Mouse (Mus musculus): ENCODE data around the gene Chchd2. TPM values are rescaled to one million over a fixed set of nuclear protein-coding genes. Genes with fewer than 3 reads are reported as not detected.
"Not testable (repeated sequence)": the region's sequence is repeated elsewhere in the genome, so short reads cannot be mapped to it uniquely, and the experiment has no call there.

Chchd2 gene
- polyA plus RNA-seq (2016; fragmentation: Nextera tagmentation; extraction: Ambion mirVana): 862 and 908 TPM in 2 replicates

DNA sequence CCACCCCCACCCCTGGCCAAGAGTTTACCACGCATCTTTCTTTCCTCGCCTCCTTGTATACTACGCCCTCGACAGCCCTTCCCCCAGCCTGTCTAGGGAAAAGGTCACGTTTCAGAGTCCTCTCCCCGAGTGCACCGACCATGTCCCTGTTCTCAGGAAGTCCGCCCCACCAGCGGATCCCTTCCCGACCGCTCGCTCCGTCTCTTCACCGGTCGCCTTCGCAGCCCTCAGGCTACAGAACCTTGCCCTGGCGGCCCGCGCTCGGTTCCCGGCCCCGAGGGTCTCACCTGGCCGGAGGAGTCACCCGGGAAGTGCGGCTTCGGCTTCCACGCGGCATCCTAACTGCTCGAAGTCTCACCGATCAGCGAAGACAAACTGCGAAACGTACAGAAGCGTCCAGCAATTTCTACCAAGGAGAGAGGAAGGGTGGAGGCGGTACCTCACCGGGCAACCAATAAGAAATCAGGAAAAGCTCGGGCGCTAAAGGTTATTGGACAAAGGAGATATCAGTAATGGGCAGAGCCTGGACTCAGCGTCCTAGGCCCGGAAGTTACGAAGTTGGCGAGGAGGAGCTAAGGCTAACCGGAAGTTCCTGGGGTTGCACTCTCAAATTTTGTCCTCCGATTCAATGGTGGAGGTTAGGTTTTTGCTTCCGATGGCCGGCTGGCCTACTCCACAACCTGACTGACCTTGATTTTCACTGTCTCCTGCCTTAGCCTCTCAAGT, at the start of gene Chchd2:
Chchd2 (minus strand) TSS at position 560 of the 726 bp plus-strand sequence.
- Histone ChIP-seq H3K36me3 (peaks cover 19% of the 10 kb centered on the region), H3K9me3 (no peaks in the 10 kb centered on the region), H3K9ac (peak within 1 kb of the TSS; percentile 95), H3K4me2 (replicated peaks) (peak within 1 kb of the TSS; percentile 89), H3K4me3 (peak within 1 kb of the TSS; percentile 90), H3K4me1 (peaks cover 11% of the 10 kb centered on the region), H3K27me3 (no peaks in the 10 kb centered on the region), H3K27ac (peak within 1 kb of the TSS; percentile 92)
- ATAC-seq (ENCODE audit: insufficient number of reproducible peaks, insufficient read depth, low FRiP score, low TSS enrichment): peak; percentile 97
- WGBS: under 1% methylated on average over 46 of the region's 46 CpGs

DNA sequence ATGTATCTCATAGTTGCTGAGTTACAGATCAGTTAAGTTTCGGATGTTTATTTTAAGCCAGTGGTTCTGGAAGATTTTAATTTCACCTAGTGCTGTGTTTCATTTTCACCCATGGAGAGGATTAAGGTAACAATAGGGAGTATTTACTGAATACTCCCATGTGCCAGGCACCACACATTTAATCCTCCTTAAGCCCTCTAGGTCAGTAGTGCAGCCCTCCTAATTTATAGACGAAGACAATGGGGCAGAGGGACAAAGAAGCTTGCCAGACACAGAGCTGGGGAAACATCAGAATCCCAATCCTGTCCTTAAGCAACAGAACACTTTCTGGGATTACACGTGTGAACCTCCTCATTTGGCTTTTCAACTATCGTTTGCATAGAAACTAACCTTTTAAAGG, 49.7 kb upstream of the Chchd2 start:
- ATAC-seq (ENCODE audit: insufficient number of reproducible peaks, insufficient read depth, low FRiP score, low TSS enrichment): no peak
- Histone ChIP-seq H3K36me3 (no peaks in the 10 kb centered on the region), H3K4me2 (replicated peaks) (no peak overlapping the region), H3K27me3 (no peaks in the 10 kb centered on the region), H3K4me3 (no peak overlapping the region), H3K27ac (no peak overlapping the region), H3K9ac (no peak overlapping the region), H3K9me3 (no peaks in the 10 kb centered on the region), H3K4me1 (no peaks in the 10 kb centered on the region)
- WGBS: 41% methylated on average over 4 of the region's 4 CpGs

DNA sequence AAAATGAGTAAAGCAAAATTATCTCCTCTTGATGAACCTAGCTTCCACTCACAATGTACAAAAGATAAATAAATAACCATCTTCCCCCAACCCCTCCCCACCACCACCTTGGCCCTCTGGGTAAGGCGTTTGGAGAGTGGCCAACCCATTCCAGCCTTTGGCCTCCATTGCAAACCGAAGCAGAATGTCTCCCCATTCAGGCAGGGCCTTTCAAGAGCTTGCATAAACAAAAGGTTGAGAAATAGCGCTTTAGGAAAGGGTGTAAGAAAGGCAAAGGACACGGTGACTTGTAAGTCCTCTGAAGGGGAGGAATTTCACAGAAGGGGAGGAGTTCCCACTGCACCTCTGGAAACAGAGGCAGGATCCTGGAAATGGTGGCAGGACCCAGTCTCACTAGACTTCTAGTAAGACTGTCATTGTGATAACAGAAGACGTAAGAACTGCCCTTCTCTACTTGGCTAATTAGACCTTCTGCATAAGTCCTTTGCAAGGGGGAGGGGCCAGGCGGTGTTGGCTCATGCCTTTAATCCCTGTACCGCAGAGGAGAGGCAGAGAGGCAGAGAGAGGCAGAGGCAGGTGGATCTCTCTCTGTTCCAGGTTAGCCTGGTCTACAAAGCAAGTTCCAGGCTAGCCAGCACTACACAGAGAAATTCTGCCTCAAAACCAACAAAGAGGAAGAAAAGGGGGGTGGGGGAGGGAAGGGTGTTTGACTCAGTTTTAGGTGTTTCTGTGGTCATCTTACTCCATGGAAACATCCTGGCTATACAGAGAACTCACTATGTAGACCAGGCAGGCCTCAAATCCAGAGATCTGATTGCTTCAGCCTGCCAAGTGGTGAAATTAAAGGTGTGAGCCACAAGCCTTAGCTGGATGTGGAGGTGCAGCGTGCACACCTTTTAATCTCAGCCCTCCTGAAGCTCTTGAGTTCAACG, 42.9 kb upstream of the Chchd2 start:
- Histone ChIP-seq H3K36me3 (no peaks in the 10 kb centered on the region), H3K4me3 (no peak overlapping the region), H3K27ac (no peak overlapping the region), H3K4me1 (no peaks in the 10 kb centered on the region), H3K9me3 (no peaks in the 10 kb centered on the region), H3K27me3 (no peaks in the 10 kb centered on the region), H3K4me2 (replicated peaks) (no peak overlapping the region), H3K9ac (no peak overlapping the region)
- no peak for ATAC-seq (ENCODE audit: insufficient number of reproducible peaks, insufficient read depth, low FRiP score, low TSS enrichment)
- WGBS: 56% methylated on average over 9 of the region's 9 CpGs

DNA sequence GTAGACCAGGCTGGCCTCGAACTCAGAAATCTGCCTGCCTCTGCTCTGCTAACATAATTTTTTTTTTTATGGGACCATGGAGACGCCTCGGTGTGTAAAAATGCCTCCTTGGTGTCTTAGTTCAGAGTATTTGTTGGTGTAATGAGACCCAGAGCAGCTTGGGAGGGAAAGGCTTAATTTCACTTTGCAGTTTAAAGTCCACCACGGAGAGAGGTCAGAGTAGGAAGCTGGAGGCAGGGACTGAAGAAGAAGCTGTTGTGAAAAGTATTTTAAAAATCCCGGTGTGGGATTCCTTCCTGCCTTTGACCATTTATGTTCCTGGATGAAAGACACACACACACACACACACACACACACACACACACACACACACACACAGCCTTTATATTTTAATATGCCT, 38.7 kb upstream of the Chchd2 start:
- H3K9me3 ChIP-seq: no peaks in the 10 kb centered on the region
- no peaks in the 10 kb centered on the region for H3K4me1 ChIP-seq
- WGBS: 79% methylated on average over 5 of the region's 5 CpGs
- H3K27ac ChIP-seq: no peak overlapping the region
- no peaks in the 10 kb centered on the region for H3K36me3 ChIP-seq
- no peaks in the 10 kb centered on the region for H3K27me3 ChIP-seq
- H3K4me3 ChIP-seq: no peak overlapping the region
- no peak for ATAC-seq (ENCODE audit: insufficient number of reproducible peaks, insufficient read depth, low FRiP score, low TSS enrichment)
- H3K4me2 ChIP-seq (replicated peaks): no peak overlapping the region
- H3K9ac ChIP-seq: no peak overlapping the region

DNA sequence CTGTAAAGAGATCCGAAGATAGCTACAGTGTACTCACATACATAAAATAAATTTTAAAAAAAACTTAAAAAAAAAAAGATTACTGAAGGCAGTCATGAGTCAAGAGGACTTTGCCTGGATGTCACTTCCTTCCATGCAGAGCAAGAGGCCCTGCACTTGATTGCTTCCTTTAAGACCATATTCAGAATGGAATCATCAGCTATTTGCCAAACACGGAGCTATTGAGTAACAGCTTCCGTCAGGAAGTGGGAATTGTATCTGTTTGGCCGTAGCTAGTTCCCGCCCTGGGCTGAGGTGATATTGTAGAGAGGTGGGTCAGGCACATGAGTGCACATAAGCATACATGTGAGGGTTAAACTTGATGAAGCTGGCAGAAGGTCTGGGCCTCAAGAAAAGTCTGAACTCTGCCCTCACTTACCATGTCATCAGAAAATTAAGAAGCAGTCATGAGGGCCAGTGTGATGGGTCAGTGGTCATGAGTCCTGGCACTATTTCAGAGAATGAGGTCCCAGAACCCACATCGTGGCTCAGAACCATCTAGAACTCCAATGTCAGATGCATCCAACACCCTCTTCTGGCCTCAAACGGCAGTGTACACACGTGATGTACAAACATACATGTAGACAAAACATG, 37.7 kb upstream of the Chchd2 start:
- 82% methylated on average over 8 of the region's 8 CpGs for WGBS
- no peaks in the 10 kb centered on the region for H3K9me3 ChIP-seq

DNA sequence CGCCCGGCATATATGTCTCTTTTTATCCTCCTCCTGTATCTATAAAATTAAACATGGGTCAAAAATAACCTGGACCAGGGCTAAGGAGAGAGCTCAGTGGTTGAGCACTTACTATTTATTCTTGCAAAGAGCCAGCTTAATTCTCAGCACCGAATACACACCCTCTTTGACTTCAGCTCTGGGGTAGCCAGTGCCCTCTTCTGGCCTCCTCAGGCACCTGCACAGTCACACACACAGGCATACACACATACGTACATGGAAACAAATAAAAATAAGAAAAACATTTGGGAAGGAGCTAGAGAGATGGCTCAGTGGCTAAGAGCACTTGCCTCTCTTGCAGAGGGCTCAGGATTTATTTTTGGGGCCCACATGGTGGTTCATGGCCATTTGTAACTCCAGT, 34.7 kb upstream of the Chchd2 start:
- H3K36me3 ChIP-seq: no peaks in the 10 kb centered on the region
- H3K4me1 ChIP-seq: no peaks in the 10 kb centered on the region
- H3K4me2 ChIP-seq (replicated peaks): no peak overlapping the region
- no peaks in the 10 kb centered on the region for H3K9me3 ChIP-seq
- no peak overlapping the region for H3K9ac ChIP-seq
- no peak overlapping the region for H3K4me3 ChIP-seq
- no peak overlapping the region for H3K27ac ChIP-seq
- H3K27me3 ChIP-seq: no peaks in the 10 kb centered on the region
- WGBS: 94% methylated on average over 4 of the region's 4 CpGs
- ATAC-seq (ENCODE audit: insufficient number of reproducible peaks, insufficient read depth, low FRiP score, low TSS enrichment): no peak

More for the DNA sequence above, 37.7 kb upstream of the Chchd2 start:
- Histone ChIP-seq H3K4me1 (no peaks in the 10 kb centered on the region), H3K4me2 (replicated peaks) (no peak overlapping the region), H3K27me3 (no peaks in the 10 kb centered on the region), H3K9ac (no peak overlapping the region), H3K4me3 (no peak overlapping the region), H3K27ac (no peak overlapping the region), H3K36me3 (no peaks in the 10 kb centered on the region)
- ATAC-seq (ENCODE audit: insufficient number of reproducible peaks, insufficient read depth, low FRiP score, low TSS enrichment): no peak

DNA sequence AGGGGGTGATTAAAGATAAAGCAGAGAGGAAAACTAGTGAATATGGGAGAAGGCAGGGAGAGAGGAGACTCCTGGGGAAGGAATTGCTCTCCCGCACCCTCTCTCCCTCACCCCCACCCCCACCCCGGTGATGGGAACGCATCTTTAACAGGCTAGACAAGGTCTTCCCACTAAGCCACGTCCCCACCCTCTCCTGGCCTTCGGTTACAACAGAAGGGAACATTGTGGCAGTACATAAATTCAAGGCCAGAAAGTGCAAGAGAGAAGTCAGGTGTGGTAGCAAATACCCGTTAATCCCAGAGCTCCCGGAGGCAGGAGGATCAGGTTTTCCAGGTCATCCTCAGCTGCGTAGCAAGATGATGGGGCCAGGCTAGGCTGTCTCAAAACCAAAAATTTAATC, 32.0 kb upstream of the Chchd2 start:
- H3K9ac ChIP-seq: no peak overlapping the region
- no peak for ATAC-seq (ENCODE audit: insufficient number of reproducible peaks, insufficient read depth, low FRiP score, low TSS enrichment)
- H3K4me1 ChIP-seq: no peaks in the 10 kb centered on the region
- 62% methylated on average over 8 of the region's 8 CpGs for WGBS
- H3K27ac ChIP-seq: no peak overlapping the region
- H3K27me3 ChIP-seq: no peaks in the 10 kb centered on the region
- H3K36me3 ChIP-seq: no peaks in the 10 kb centered on the region
- no peaks in the 10 kb centered on the region for H3K9me3 ChIP-seq
- no peak overlapping the region for H3K4me3 ChIP-seq
- no peak overlapping the region for H3K4me2 ChIP-seq (replicated peaks)

DNA sequence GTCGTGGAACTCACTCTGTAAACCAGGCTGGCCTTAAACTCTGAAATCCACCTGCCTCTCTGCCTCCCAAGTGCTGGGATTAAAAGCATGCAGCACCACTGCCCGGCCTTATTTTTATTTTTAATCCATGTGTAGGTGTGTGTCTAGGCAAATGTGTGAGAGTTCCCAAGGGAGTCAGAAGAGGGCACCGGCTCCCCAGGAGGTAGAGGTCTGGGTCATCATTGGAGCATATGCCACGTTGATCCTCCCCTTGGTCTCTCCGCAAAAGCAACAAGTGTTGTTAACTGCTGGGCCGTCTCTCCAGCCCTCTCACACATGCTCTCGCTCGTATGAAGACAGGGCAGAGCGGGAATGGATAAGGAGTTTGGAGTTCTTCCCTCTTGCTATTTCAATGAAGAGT, 31.5 kb upstream of the Chchd2 start:
- Histone ChIP-seq H3K36me3 (no peaks in the 10 kb centered on the region), H3K9ac (no peak overlapping the region), H3K4me1 (no peaks in the 10 kb centered on the region), H3K9me3 (no peaks in the 10 kb centered on the region), H3K4me2 (replicated peaks) (no peak overlapping the region), H3K4me3 (no peak overlapping the region), H3K27ac (no peak overlapping the region), H3K27me3 (no peaks in the 10 kb centered on the region)
- 84% methylated on average over 9 of the region's 9 CpGs for WGBS
- ATAC-seq (ENCODE audit: insufficient number of reproducible peaks, insufficient read depth, low FRiP score, low TSS enrichment): no peak

DNA sequence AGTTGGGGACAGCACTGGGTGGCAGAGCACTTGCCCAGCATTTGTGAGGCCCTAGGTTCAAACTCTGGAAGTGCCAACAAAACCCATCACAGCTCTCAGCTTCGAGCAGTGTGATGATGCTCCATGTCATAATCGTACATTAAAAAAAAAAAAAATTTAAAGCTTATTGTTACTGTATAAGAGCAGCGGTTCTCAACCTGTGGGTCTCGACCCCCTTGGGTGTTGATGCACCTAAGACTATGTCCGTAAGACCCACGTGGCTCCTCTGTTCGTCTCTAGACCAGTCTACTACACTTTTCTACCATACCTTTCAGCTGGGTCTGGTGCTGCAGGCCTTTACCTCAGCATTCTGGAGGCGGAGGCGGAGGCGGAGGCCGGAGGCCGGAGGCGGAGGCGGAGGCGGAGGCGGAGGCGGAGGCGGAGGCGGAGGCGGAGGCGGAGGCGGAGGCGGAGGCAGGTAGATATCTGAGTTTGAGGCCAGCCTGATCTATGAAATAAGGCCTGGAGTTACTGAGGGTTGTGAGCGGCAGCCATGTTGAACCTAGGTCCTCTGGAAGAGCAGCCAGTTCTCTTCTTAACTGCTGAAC, 30.9 kb upstream of the Chchd2 start:
- WGBS: 90% methylated on average over 24 of the region's 24 CpGs
- no peak for ATAC-seq (ENCODE audit: insufficient number of reproducible peaks, insufficient read depth, low FRiP score, low TSS enrichment)
- H3K9me3 ChIP-seq: no peaks in the 10 kb centered on the region

DNA sequence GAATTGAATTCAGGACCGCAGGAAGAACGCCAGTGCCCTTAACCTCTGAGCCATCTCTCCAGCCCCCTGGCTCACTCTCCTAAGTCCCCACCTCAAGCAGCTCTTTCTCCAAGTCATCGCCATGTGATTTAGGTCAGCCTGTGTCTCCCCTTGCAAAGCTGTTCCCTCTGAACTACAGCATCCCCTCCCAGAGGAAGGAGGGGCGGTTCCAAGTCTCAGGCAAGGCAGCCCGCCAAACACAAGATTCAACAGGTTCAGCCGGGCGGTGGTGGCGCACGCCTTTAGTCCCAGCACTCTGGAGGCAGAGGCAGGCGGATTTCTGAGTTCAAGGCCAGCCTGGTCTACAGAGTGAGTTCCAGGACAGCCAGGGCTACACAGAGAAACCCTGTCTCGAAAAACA, 28.2 kb upstream of the Chchd2 start:
- H3K4me3 ChIP-seq; ATAC-seq (ENCODE audit: insufficient number of reproducible peaks, insufficient read depth, low FRiP score, low TSS enrichment); H3K9me3 ChIP-seq; H3K4me1 ChIP-seq; H3K9ac ChIP-seq; H3K4me2 ChIP-seq (replicated peaks); H3K27me3 ChIP-seq; H3K36me3 ChIP-seq; H3K27ac ChIP-seq: not testable (repeated sequence)
- 84% methylated on average over 11 of the region's 11 CpGs for WGBS

More for the DNA sequence above, 30.9 kb upstream of the Chchd2 start:
- H3K4me3 ChIP-seq: no peak overlapping the region
- no peak overlapping the region for H3K4me2 ChIP-seq (replicated peaks)
- H3K27me3 ChIP-seq: no peaks in the 10 kb centered on the region
- H3K4me1 ChIP-seq: no peaks in the 10 kb centered on the region
- H3K27ac ChIP-seq: no peak overlapping the region
- H3K36me3 ChIP-seq: no peaks in the 10 kb centered on the region
- no peak overlapping the region for H3K9ac ChIP-seq

DNA sequence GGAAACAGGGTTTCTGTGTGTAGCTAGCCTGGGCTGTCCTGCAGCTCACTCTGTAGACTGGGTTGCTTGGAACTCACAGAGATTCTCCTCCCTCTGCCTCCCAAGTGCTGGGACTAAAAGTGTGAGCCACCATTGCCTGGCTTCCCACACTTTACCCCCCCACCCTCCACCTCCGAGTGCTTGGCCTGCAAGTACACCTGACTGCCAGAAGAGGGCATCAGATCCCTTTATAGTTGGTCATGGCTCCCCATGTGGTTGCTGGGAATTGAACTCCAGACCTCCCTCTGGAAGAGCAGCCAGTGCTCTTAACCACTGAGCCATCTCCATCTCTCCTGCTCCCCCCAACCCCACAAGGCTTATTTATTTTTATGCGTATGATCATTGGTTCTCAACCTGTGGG, 26.8 kb upstream of the Chchd2 start:
- Histone ChIP-seq H3K9ac (no peak overlapping the region), H3K27ac (no peak overlapping the region), H3K27me3 (no peaks in the 10 kb centered on the region), H3K4me3 (no peak overlapping the region), H3K9me3 (no peaks in the 10 kb centered on the region), H3K4me1 (0 out of 2 replicates have a peak, but pooled peaks cover 2% of the 10 kb centered on the region), H3K36me3 (no peaks in the 10 kb centered on the region), H3K4me2 (replicated peaks) (no peak overlapping the region)
- no peak for ATAC-seq (ENCODE audit: insufficient number of reproducible peaks, insufficient read depth, low FRiP score, low TSS enrichment)
- 32% methylated on average over 2 of the region's 2 CpGs for WGBS

Measured in embryonic facial prominence, embryonic 12.5 days (tissue).